Mouse (Mus musculus) liver, embryonic 13.5 days (tissue): ENCODE data around the gene Pitpnc1. TPM values are rescaled to one million over a fixed set of nuclear protein-coding genes. Genes with fewer than 3 reads are reported as not detected.

Experiments
- ATAC-seq: fragments of 200-750 bp; cut with Nextera tagmentation; 2 replicates; pipeline ENCODE4 v1.8.0; 2017; ENCODE audit warnings: low read depth, mild to moderate bottlenecking, moderate number of reproducible peaks, moderate library complexity
- DNase-seq: peaks from one replicate; pipeline ENCODE4 v3.0.0; 2022
- H3K27ac ChIP-seq: fragments of 300-500 bp; sonication (generic); 2 replicates; pipeline ENCODE4 v1.5.1; 2015; ENCODE audit warnings: moderate library complexity, mild to moderate bottlenecking, inconsistent platforms
- H3K27me3 ChIP-seq: fragments of 300-500 bp; sonication (generic); 2 replicates; pipeline ENCODE4 v1.6.1; 2015; ENCODE audit warnings: mild to moderate bottlenecking, inconsistent platforms
- H3K36me3 ChIP-seq: fragments of 300-500 bp; sonication (generic); 2 replicates; pipeline ENCODE4 v1.6.1; 2015; ENCODE audit warnings: mild to moderate bottlenecking, inconsistent platforms
- H3K4me1 ChIP-seq: fragments of 300-500 bp; sonication (generic); replicated peaks from 2 replicates; pipeline ENCODE4 v1.6.1; 2015; ENCODE audit warnings: inconsistent platforms
- H3K4me2 ChIP-seq: fragments of 300-500 bp; sonication (generic); 2 replicates; pipeline ENCODE4 v1.6.1; 2015; ENCODE audit warnings: inconsistent platforms, mild to moderate bottlenecking, moderate library complexity
- H3K4me3 ChIP-seq: fragments of 300-500 bp; sonication (generic); replicated peaks from 2 replicates; pipeline ENCODE4 v1.5.1; 2015; ENCODE audit warnings: mild to moderate bottlenecking, inconsistent platforms
- H3K9ac ChIP-seq: fragments of 300-500 bp; sonication (generic); 2 replicates; pipeline ENCODE4 v1.6.1; 2015; ENCODE audit warnings: mild to moderate bottlenecking, inconsistent platforms
- H3K9me3 ChIP-seq: fragments of 300-500 bp; sonication (generic); replicated peaks from 2 replicates; pipeline ENCODE4 v1.6.1; 2016; ENCODE audit warnings: inconsistent platforms
- WGBS: fragments of 180-500 bp; shearing (Covaris S2); methylation state at CpG from one replicate; pipeline ENCODE4 v1.1.7; 2015; ENCODE audit not compliant: insufficient replicate concordance; 5-methylcytosine and 5-hydroxymethylcytosine counted together
- polyA plus RNA-seq: library from polyadenylated mRNA; unstranded; fragments of >200 nt; fragmentation: Nextera tagmentation; extraction: Ambion mirVana; gene quantifications from 2 replicates; pipeline ENCODE4 v1.2.1, GENCODE M21; 2015

Pitpnc1 gene
- polyA plus RNA-seq, 1 experiment from 2014 or later = 7.4 TPM

GRCm38 (mm10) chr11:107323173-107323572, 147.3 kb downstream of the Pitpnc1 start:
- Histone ChIP-seq H3K4me1 (peaks cover 8% of the 10 kb centered on the region), H3K27me3 (no peaks in the 10 kb centered on the region), H3K4me3 (no peak overlapping the region), H3K36me3 (peaks cover 8% of the 10 kb centered on the region), H3K9me3 (no peaks in the 10 kb centered on the region), H3K4me2 (no peak overlapping the region), H3K27ac (no peak overlapping the region), H3K9ac (no peak overlapping the region)
- WGBS = 82% methylated on average over 18 of the region's 18 CpGs
- DNase-seq (no peak), ATAC-seq (no peak)

- H3K27ac ChIP-seq = no peak overlapping the region
- no peak overlapping the region for H3K4me2 ChIP-seq
- 86% methylated on average over 13 of the region's 13 CpGs for WGBS
- peaks cover 8% of the 10 kb centered on the region for H3K36me3 ChIP-seq
- no peaks in the 10 kb centered on the region for H3K9me3 ChIP-seq
- ATAC-seq (no peak), DNase-seq (no peak)
- no peak overlapping the region for H3K4me3 ChIP-seq
- H3K4me1 ChIP-seq = peaks cover 14% of the 10 kb centered on the region
- H3K27me3 ChIP-seq = no peaks in the 10 kb centered on the region
- no peak overlapping the region for H3K9ac ChIP-seq
These were observed 148.3 kb downstream of the Pitpnc1 start for GRCm38 (mm10) chr11:107322226-107322625.

- no peak overlapping the region for H3K27ac ChIP-seq
- DNase-seq = no peak
- H3K4me3 ChIP-seq = no peak overlapping the region
- no peaks in the 10 kb centered on the region for H3K9me3 ChIP-seq
- H3K9ac ChIP-seq = no peak overlapping the region
- H3K27me3 ChIP-seq = no peaks in the 10 kb centered on the region
- no peak for ATAC-seq
- no peak overlapping the region for H3K4me2 ChIP-seq
- H3K4me1 ChIP-seq = peaks cover 14% of the 10 kb centered on the region
- H3K36me3 ChIP-seq = peaks cover 8% of the 10 kb centered on the region
- WGBS = 87% methylated on average over 3 of the region's 3 CpGs
These were observed 148.7 kb downstream of the Pitpnc1 start for GRCm38 (mm10) chr11:107321819-107322218.

GRCm38 (mm10) chr11:107319861-107320260, 150.6 kb downstream of the Pitpnc1 start:
- DNase-seq (no peak), ATAC-seq (no peak)
- Histone ChIP-seq H3K4me2 (no peak overlapping the region), H3K36me3 (peaks cover 8% of the 10 kb centered on the region), H3K9me3 (no peaks in the 10 kb centered on the region), H3K4me3 (no peak overlapping the region), H3K27me3 (no peaks in the 10 kb centered on the region), H3K9ac (no peak overlapping the region), H3K27ac (no peak overlapping the region), H3K4me1 (peaks cover 12% of the 10 kb centered on the region; the same call in 1 of the 2 replicates)
- WGBS = 71% methylated on average over 10 of the region's 10 CpGs

GRCm38 (mm10) chr11:107317653-107318281, 152.7 kb downstream of the Pitpnc1 start:
- DNase-seq = no peak
- Histone ChIP-seq H3K4me3 (no peak overlapping the region), H3K4me1 (peaks cover 12% of the 10 kb centered on the region; the same call in 1 of the 2 replicates), H3K9ac (no peak overlapping the region), H3K27me3 (no peaks in the 10 kb centered on the region), H3K9me3 (no peaks in the 10 kb centered on the region), H3K36me3 (peaks cover 9% of the 10 kb centered on the region; the same call in 1 of the 2 replicates), H3K27ac (peak overlapping the region; percentile 43; the same call in 1 of the 2 replicates), H3K4me2 (no peak overlapping the region)
- ATAC-seq = peak; percentile 45
- 50% methylated on average over 14 of the region's 14 CpGs for WGBS

- Histone ChIP-seq H3K27ac (no peak overlapping the region), H3K4me3 (no peak overlapping the region), H3K4me1 (peaks cover 18% of the 10 kb centered on the region), H3K36me3 (peaks cover 4% of the 10 kb centered on the region; the same call in 1 of the 2 replicates), H3K27me3 (no peaks in the 10 kb centered on the region), H3K4me2 (no peak overlapping the region), H3K9me3 (no peaks in the 10 kb centered on the region), H3K9ac (no peak overlapping the region)
- ATAC-seq (no peak), DNase-seq (no peak)
- WGBS = 86% methylated on average over 15 of the region's 15 CpGs
These were observed 155.0 kb downstream of the Pitpnc1 start for GRCm38 (mm10) chr11:107315475-107315874.

- Histone ChIP-seq H3K9ac (no peak overlapping the region), H3K27ac (no peak overlapping the region), H3K36me3 (peaks cover 4% of the 10 kb centered on the region; the same call in 1 of the 2 replicates), H3K4me2 (no peak overlapping the region; the same call in 1 of the 2 replicates), H3K27me3 (no peaks in the 10 kb centered on the region), H3K4me3 (no peak overlapping the region), H3K9me3 (no peaks in the 10 kb centered on the region), H3K4me1 (peaks cover 8% of the 10 kb centered on the region)
- WGBS = 50% methylated on average over 20 of the region's 20 CpGs
- DNase-seq (no peak), ATAC-seq (peak; percentile 60; the same call in 1 of the 2 replicates)
These were observed 160.0 kb downstream of the Pitpnc1 start for GRCm38 (mm10) chr11:107310338-107311121.

GRCm38 (mm10) chr11:107306170-107306569, 164.3 kb downstream of the Pitpnc1 start:
- no peak overlapping the region for H3K27ac ChIP-seq
- H3K4me3 ChIP-seq = no peak overlapping the region
- H3K9ac ChIP-seq = no peak overlapping the region
- no peak for ATAC-seq
- peaks cover 8% of the 10 kb centered on the region for H3K4me1 ChIP-seq
- no peaks in the 10 kb centered on the region for H3K27me3 ChIP-seq
- H3K9me3 ChIP-seq = no peaks in the 10 kb centered on the region
- no peak for DNase-seq
- no peak overlapping the region for H3K4me2 ChIP-seq
- no peaks in the 10 kb centered on the region for H3K36me3 ChIP-seq
- 78% methylated on average over 11 of the region's 11 CpGs for WGBS

- H3K36me3 ChIP-seq = peaks cover 7% of the 10 kb centered on the region; the same call in 1 of the 2 replicates
- WGBS = 82% methylated on average over 4 of the region's 4 CpGs
- peaks cover 7% of the 10 kb centered on the region for H3K9me3 ChIP-seq
- ATAC-seq (no peak), DNase-seq (no peak)
- H3K27ac ChIP-seq = no peak overlapping the region
- no peaks in the 10 kb centered on the region for H3K4me1 ChIP-seq
- no peak overlapping the region for H3K4me2 ChIP-seq
- H3K4me3 ChIP-seq = no peak overlapping the region
- H3K9ac ChIP-seq = no peak overlapping the region
- no peaks in the 10 kb centered on the region for H3K27me3 ChIP-seq
These were observed 168.4 kb downstream of the Pitpnc1 start for GRCm38 (mm10) chr11:107302141-107302540.

- H3K27ac ChIP-seq = no peak overlapping the region
- no peak overlapping the region for H3K4me2 ChIP-seq
- H3K4me3 ChIP-seq = no peak overlapping the region
- no peak overlapping the region for H3K9ac ChIP-seq
- ATAC-seq (no peak), DNase-seq (no peak)
- H3K4me1 ChIP-seq = no peaks in the 10 kb centered on the region
- peaks cover 7% of the 10 kb centered on the region for H3K9me3 ChIP-seq
- no peaks in the 10 kb centered on the region for H3K27me3 ChIP-seq
- H3K36me3 ChIP-seq = peaks cover 7% of the 10 kb centered on the region; the same call in 1 of the 2 replicates
These were observed 170.3 kb downstream of the Pitpnc1 start for GRCm38 (mm10) chr11:107300235-107300634.

GRCm38 (mm10) chr11:107299511-107300120, 170.9 kb downstream of the Pitpnc1 start:
- ATAC-seq (no peak), DNase-seq (no peak)
- Histone ChIP-seq H3K36me3 (peaks cover 9% of the 10 kb centered on the region; the same call in 1 of the 2 replicates), H3K4me1 (no peaks in the 10 kb centered on the region), H3K9me3 (peaks cover 7% of the 10 kb centered on the region), H3K4me2 (no peak overlapping the region), H3K9ac (no peak overlapping the region), H3K4me3 (no peak overlapping the region), H3K27ac (no peak overlapping the region), H3K27me3 (no peaks in the 10 kb centered on the region)
- 71% methylated on average over 9 of the region's 9 CpGs for WGBS
